Mouse (Mus musculus) testis, postnatal 14 days (tissue): Measurements from ENCODE around the gene Ino80e.
"Not testable (repeated sequence)": the region's sequence is repeated elsewhere in the genome, so short reads cannot be mapped to it uniquely, and the experiment has no call there.

Experiments used
- DNase-seq: peaks from one replicate; pipeline ENCODE4 v3.0.0; 2021; ENCODE audit warnings: low spot score

Gene Ino80e

GRCm38 (mm10) chr7:126862147-126862784 is at the start of gene Ino80e:
Gene Ino80e, minus strand, starts transcription at chr7:126862377.
- peak; percentile 93 for DNase-seq

GRCm38 (mm10) chr7:126905590-126905989 is 43.4 kb upstream of the Ino80e start:
- DNase-seq = no peak

- not testable (repeated sequence) for DNase-seq
Measured at GRCm38 (mm10) chr7:126899781-126900180, 37.6 kb upstream of the Ino80e start.

DNA sequence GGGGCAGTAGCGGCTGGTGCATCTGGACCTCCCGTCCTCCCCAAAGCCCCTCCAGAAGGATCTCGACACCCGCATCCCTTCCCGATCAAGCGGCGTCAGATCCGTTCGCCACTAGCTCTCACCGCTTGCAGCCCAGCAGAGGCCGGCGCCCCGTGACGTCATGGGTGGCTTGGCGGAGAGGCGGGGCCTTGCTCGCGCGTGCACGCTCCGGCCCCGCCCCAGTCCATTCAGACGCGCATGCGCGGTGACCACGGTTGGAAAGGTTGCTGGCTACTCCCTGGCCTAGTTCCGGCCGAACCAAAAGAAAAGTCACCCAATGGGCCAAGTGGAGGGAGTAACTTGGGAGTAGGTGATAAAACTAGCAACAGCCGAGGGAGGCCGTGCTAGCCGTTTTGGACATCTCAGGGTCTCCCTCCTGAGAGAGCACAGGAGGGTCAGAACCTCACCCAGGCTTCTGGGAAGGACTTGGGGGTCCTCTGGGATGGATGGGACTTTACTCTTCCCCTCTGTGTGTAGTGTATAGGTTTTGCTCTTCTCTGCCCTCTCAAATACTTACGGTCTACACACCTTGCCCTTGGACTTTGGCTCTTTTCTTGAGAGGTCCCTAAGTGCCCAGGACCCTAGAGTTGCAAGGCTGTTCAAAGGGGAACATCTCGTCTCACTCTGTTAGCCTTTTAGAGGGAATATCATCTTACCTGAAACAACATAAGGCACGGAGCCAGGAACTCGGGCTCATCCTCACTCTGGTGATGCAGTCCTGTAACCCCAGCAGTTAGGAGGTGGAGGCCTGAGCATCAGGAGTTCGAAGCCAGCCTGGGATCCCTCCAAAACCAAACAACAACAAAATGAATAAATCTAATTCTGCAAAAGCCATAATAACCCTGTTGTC is 36.2 kb upstream of the Ino80e start:
- peak; percentile 94 for DNase-seq

- no peak for DNase-seq
Measured at GRCm38 (mm10) chr7:126897390-126898101, 35.4 kb upstream of the Ino80e start.

DNA sequence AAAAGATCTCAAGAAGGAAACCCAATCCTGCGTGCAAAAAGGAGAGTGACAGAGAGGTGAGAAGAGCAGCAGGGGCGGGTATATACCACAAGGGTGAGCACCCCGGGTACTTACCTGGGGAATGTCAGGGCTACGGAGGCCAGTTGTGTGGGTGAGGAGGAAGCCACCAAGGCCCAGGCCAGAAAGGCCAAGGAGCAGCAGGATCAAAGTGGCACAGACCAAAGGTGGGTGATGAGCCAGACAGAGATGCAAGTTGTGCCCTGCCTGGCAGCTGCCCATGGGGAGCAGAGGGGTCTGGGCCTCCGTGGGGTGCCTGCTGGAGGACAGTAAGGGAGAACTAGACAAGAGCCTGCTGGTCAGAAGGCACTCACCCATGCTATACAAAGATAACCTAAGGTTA is 34.7 kb upstream of the Ino80e start:
- no peak for DNase-seq

GRCm38 (mm10) chr7:126888852-126889251 is 26.7 kb upstream of the Ino80e start:
- no peak for DNase-seq

DNA sequence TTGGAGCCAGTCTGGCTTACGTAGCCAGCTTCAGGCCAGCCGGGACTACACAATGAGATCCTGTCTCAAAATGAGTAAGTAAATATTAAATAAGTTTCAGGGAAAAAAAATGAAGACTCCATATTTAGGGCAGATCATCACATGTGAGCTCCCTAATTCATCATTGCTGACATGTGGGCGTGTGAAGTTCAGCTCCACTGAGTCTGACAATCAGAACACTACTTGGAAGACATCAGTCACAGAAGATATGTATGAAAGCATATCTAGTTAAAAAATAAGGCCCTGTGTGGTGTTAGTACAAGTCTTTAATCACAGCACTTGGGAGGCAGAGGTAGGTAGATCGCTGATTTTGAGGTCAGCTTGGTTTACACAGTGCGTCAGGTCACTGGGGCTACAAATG is 25.1 kb upstream of the Ino80e start:
- DNase-seq = no peak

DNA sequence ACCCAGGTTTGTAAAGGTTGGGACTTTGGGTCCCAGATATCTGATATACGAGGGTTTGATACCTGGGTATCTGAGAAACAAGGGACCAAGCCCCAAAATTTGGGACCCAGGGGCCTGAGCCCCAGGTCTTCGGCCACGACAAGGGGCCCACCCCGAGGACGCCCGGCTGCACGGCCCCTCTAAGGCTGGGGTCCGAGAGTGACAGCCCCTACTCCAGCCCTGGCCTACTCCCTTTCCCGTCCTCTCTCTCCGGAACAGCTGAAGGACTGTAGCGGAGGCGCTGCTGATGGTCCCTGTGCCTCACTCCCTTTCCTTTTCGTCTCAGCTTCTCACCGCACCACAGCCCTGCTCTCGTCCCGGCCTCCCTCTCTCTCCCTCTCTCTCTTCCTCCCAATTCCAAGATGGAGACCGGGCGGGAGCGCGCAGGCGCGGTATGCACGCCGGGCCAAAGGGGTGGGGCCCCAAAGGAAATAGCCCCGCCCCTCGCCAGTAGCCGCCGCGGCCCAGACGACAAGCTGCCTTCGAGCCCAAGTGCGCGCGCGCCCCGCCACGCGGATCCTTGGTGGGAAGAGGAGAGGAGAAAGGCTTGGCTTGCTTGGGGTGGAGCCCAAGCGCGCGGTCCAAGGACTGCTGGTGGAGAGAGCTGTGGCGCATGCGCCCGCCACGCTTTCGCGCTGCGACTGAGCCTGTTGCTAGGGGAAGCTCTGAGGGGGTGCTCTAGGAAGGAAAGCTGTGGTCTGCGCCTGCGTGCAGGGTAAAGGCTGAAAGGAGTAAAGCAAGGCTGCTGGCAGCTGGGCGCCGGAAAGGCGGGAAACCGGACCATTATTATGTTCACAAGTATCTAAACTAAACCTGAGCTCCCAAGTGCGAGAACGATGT is 22.3 kb upstream of the Ino80e start, which contains the start of gene Taok2:
Taok2 (minus strand) TSS at position 418 of the 879 bp plus-strand sequence.
- peak; percentile 98 for DNase-seq

DNA sequence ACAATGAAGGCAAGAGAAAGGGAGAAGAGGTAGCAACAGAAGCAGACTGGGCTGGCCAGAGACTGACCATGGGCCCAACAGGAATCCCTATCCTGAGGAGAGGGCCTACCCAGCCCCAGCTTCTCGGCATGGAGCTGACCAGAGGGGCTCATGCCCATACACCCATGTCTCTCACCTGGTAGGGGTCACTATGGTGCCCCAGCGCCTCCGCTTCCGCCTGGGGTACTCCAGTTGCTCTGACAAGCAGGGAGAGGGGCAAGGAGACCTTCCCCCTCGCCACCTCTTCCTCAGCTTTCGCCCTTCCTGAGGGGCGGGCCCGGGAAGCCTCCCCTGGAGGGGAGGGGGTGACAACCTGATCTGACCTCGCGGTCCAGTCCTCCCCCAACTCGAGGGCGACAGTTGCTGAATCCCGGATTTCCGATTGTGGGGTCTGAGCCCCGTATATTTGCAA is 21.6 kb upstream of the Ino80e start:
- DNase-seq = no peak

- no peak for DNase-seq
Measured at GRCm38 (mm10) chr7:126881040-126881439, 18.9 kb upstream of the Ino80e start.

DNA sequence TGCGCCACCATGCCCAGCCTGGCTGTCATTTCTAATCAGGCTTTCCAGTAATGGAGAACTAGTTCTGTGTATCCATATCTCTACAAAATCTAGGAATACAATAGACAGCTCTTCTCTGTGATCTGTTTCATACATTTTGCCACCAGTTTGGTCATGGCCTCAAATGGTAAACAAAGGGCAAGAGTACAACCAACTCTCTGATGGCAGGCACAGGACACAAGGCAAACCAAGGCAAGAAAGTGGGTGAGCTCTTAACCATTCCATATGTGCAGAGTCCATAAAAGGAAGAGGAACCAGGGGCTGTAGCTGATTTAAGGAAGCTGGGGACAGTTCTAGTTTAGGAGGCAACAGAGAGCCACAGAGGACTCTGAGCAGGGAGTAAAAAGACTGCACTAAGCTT is 15.1 kb upstream of the Ino80e start:
- DNase-seq = no peak

DNA sequence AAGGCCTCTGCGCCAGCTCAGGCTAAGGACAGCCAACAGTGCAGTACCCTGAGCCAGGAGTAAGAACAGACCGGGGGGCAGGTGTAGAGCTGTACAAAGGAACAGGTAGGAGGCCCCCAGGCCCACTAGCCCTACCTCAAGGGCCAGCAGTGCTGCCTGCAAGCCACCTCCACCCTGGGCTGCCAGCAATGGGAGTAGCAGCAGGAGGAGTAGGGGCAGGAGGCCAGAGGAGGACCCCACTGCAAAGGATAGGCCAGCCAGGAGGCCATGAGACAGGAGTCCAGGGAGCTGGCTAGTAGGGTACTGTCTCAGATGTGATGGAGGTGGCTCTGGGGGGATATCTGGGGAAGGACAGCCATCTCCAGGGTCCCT is 8.3 kb upstream of the Ino80e start:
- no peak for DNase-seq

- DNase-seq = no peak
Measured at GRCm38 (mm10) chr7:126869780-126870519, 7.8 kb upstream of the Ino80e start.

DNA sequence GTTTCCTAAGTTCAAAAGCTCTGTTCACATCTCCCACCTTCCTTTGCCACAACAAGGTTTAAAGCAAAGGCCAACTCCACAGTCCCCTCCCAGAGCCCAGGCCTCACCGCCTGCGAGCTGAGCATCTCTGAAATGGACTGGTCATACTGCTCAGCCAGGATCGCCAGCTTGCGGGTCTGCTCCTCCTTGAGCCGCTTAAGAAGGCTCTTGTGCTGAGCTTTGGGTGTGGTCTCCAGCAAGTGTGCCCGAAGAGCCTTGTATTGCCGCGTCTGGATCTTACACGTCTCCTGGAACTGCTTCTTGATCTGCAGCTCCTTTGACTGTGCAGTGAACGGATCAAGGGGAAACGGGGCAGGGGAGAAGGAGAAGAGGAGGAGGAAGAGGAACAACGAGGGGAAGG is 5.8 kb upstream of the Ino80e start:
- no peak for DNase-seq

DNA sequence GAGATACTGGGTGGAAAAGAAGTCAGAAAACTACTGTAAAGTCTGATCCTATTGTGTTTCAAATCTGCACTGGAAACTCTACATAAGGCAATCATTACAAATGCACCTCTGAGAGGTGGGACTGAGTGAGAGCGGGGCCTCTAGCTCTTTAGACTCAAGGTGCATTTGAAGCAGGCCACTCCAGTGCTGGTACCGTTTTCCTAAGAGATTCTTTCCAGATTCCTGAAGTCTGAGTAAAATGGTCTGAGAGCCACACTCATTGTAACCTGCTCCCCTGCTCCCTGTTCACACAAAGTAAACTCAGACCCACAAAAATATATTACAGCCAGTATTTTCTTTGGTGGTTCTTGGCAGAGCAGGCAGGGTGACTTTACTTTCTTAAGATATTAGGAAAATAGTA is 5.4 kb upstream of the Ino80e start:
- DNase-seq = no peak

GRCm38 (mm10) chr7:126863791-126864190 is 1.6 kb upstream of the Ino80e start:
- DNase-seq = no peak

- DNase-seq = peak; percentile 96
Measured at GRCm38 (mm10) chr7:126861429-126862130, 597 bp downstream of the Ino80e start, which contains the start of gene Hirip3. Gene Hirip3, plus strand, starts transcription at chr7:126861972.

DNA sequence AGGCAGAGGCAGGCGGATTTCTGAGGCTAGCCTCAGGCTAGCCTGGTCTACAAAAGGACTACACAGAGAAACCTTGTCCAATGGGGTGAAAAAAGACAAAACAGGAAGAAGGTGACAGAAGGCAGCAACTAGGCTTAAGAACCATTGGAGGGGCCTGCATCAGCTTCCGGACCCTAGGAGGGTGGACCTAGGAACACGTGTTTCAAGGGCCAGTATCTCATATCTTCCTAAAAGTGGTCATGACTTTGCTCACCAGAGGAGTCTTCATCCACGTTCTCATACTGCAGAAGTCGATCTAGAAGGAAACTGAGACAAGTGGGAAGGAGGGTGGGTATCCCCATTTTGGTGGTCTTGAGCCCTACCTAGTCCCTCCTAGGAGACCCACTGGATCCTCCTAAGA is 1.2 kb downstream of the Ino80e start:
- no peak for DNase-seq

- DNase-seq = no peak
Measured at GRCm38 (mm10) chr7:126856741-126857420, 5.3 kb downstream of the Ino80e start.
